Mouse (Mus musculus) urinary bladder, adult 18-20 months (tissue): ENCODE results near the gene Metrn.

ENCODE experiments used
- DNase-seq, 2 experiments: peaks; one replicate each; pipeline ENCODE4 v3.0.0; 2022; ENCODE audit warnings: low spot score in 2 of 2, mixed read lengths in 2 of 2

Metrn gene

DNA sequence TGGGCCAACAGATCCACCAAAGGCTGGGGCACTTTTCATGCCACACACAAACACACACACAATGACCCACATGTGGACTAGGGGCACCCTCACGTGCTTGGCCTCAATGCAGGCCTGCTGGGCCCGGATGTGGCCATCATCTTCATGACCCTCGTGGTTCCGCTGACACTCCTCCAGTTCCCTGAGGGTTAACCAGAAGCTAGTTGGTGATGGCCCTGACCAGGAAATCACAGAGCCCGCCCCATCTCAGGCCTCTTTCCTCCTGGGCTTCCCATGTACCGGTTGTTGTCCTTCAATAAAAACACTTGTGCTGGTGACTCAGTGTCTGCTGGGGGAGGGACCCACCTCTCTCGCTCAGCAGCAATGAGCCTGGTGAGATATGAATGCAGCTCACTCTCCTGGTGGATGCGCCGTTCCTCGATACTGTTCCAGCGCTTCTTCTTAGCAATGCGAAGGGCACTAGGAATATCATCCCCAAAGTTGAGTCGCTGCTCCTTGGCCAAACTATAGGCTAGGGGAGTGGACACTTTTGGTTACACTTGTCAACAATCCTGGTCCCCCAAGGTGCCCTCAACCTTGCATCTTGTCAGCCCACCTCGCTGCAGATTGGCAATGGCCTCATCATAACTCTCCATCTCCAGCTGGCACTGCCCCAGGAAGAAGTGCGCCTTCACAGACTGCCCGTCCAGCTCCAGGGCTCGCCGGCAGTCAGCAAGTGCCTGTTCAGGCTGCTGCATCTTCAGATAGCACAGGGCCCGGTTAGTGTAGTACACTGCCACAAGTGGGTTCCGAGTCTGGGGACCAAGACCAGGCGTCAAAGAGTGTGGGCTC is 34.7 kb upstream of the Metrn start:
- DNase-seq = peak in 1 of 2 experiments; percentile 31

DNA sequence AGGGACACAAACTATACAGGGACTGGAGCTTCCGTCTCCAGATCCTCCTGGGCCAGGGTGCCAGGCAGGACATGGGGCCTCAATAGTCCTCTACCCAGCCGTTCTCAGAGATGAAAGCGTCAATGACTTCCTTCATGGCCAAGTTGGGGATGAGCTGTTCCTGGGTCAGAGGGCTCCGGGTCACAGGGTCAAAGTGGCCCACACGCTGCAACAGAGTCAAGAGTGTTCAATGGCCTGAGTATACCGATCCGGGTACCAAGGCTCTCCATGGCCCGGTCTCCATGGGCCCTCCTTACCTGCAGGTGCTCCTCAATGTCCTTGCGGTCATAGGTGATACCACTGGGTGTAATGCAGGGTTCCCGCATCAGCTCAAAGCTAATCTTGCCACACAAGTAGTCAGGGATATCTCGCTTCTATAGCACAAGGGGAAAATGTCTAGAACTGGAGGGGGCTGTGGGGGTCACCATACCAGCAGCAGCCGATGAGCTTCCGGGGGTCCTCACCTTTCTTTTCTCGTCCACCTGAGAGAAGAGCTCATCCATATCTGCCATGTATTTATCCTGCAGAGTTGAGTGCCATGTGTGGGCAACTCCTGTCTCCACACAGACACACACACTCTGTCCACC is 34.0 kb upstream of the Metrn start:
- no peak for DNase-seq

DNA sequence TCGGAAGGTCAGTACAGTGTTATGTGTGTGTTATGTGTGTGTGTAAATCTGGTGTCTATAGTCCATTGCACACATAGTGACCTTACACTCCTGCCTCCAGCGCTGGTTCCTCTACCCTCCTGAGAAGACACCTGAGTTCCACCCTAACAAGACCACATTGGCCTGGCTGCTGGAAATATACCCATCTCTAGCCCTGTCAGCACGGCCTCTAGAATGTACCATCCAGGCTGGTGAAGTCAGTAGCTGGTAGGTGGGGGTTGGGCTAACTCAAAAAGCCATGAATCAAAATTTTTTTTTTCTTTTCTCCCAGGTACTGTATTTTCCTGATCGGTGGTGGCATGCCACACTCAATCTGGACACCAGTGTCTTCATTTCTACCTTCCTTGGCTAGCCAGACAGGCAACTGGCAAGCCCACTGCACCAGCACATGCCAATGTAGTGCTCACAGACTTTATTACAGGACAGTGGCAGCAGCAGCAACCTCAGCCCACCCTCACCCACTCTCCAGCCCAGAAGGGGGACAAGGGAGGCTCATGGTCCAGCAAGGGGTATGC is 33.3 kb upstream of the Metrn start:
- no peak for DNase-seq

DNA sequence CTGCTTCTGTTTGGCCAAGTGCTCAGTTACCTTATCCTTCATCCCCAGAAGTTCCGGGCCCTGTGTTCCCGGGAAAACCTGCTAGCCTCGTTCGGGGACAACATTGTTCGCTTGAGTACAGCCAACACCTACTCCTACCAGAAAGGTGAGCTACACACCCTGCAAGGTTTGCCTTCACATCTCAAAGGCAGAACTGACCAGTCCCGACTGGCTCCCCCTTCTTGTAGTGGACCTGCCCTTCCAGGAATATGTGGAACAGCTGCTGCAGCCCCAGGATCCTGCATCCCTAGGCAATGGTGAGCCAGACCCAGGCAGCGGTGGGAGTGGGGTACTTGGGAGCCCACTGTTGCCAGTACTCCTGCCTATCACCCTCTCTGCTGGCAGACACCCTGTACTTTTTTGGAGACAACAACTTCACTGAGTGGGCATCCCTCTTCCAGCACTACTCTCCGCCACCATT is 32.7 kb upstream of the Metrn start:
- peak in 1 of 2 experiments; percentile 18 for DNase-seq

DNA sequence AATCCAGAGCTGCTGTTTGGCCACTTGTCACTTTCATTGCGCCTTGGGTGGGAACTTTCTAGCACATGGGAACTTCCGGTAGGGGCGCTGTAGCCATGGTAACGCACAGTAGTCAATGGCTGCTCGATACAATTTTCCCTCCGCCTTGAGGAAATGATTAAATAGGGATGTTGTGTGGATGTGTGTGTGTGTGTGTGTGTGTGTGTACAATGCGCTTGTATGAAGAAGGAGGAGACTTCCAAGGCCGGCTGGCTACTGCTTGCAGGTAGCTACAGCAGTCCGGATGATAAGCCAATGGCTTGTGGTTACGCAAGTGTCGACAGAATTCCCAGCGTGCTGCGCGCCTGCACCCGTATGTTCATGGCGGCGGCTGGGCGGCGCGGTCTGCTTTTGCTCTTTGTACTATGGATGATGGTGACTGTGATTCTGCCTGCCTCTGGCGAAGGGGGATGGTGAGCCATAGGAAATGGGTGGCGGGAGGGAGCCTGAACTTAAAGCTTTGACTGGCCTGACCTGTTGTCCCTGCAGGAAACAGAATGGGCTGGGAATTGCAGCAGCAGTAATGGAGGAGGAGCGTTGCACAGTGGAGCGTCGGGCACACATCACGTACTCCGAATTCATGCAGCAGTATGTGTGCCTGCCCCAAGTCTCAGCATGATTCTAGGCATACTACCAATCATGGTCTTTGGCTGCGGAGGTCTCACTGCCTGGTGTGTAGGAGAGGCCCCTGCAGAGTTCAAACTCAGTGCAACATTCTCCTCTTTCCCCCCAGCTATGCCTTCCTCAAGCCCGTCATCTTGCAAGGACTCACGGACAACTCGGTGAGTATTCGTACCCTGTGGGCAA is 32.0 kb upstream of the Metrn start, which contains the start of gene Jmjd8:
Gene Jmjd8, plus strand, starts transcription at position 156 of the 846 bp plus-strand sequence.
- peak; percentile 65 to 66 for DNase-seq

DNA sequence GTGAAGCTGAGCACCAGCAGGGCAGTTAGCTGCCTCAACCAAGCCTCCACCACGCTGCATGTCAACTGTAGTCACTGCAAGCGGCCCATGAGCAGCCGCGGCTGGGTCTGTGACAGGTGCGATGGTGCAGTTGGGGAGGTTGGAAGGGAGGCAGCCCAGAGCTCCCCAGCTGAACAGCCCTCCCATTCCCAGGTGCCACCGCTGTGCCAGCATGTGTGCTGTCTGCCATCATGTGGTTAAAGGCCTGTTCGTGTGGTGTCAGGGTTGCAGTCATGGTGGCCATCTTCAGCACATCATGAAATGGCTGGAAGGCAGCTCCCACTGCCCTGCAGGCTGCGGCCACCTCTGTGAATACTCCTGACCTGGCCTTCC is 31.3 kb upstream of the Metrn start:
- no peak for DNase-seq

DNA sequence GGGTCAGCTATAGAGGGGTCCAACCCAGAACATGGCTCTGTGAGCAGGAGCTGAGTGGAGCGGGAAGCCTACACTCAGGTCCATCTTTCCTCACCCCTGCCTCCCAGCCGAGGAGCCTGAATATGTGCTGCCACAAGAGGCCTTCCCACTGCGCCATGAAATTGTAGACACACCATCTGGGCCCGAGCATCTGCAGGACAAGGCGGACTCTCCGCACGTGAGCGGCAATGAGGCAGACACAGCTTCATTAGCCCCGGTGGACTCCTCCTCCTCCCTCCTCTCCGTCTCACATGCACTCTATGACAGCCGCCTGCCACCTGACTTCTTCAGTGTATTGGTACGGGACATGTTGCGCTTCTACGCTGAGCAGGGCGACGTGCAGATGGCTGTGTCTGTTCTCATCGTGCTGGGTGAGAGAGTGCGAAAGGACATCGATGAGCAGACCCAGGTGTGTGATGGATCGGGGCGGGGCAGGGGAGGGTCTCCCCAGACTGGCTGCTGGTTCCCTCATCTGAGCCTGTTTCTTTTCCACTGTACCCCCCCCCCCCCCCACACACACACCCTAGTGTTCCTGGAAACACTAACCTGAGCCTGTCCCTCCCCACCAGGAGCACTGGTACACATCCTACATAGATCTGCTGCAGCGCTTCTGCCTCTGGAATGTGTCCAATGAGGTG is 30.7 kb upstream of the Metrn start:
- DNase-seq = no peak

DNA sequence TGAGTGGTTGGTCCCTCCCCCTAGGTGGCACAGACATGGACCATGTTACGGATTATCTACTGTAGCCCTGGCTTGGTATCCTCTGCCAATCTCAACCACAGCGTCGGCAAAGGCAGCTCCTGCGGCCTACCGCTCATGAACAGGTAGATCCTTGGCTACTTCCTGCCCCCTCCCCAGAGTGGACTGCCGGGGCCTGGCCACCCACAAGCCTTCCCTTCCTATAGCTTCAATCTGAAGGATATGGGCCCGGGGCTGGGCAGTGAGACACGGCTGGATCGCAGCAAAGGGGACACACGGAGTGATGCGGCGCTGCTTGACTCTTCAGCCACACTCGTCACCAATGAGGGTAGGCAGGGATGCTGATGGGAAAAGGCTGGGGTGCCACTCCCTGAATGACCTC is 30.1 kb upstream of the Metrn start:
- DNase-seq = no peak

DNA sequence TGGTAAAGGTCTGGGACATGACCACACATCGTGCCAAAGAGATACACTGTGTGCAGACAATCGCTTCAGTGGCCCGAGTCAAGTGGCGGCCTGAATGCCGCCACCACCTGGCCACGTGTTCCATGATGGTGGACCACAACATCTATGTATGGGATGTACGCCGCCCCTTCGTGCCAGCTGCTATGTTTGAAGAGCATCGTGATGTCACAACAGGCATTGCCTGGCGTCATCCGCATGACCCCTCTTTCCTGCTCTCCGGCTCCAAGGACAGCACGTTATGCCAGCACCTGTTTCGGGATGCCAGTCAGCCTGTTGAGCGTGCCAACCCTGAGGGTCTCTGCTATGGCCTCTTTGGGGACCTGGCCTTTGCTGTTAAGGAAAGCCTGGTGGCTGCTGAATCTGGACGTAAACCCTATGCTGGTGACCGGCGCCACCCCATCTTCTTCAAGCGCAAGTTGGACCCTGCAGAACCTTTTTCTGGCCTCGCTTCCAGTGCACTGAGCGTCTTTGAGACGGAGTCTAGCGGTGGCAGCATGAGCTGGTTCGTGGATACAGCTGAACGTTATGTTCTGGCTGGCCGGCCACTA is 29.1 kb upstream of the Metrn start:
- no peak for DNase-seq

DNA sequence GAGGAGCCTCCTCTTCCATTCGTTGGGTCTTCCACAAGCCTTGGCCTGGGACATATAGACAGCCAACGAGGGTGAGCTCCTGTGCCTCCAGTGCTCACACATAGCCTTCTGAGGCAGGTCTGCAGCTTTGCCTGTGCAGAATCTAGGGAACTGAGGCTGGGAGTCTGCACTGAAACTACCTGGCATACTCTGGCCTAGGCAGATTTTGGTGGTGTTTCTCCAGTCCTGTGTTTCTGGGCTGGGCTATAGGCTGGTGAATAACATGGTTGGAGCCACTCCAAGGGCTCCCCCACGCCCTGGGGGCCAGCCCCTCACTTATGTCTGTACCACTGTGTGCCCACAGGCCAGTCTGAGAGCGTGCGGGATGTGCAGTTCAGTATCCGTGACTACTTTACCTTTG is 28.4 kb upstream of the Metrn start:
- no peak for DNase-seq

DNA sequence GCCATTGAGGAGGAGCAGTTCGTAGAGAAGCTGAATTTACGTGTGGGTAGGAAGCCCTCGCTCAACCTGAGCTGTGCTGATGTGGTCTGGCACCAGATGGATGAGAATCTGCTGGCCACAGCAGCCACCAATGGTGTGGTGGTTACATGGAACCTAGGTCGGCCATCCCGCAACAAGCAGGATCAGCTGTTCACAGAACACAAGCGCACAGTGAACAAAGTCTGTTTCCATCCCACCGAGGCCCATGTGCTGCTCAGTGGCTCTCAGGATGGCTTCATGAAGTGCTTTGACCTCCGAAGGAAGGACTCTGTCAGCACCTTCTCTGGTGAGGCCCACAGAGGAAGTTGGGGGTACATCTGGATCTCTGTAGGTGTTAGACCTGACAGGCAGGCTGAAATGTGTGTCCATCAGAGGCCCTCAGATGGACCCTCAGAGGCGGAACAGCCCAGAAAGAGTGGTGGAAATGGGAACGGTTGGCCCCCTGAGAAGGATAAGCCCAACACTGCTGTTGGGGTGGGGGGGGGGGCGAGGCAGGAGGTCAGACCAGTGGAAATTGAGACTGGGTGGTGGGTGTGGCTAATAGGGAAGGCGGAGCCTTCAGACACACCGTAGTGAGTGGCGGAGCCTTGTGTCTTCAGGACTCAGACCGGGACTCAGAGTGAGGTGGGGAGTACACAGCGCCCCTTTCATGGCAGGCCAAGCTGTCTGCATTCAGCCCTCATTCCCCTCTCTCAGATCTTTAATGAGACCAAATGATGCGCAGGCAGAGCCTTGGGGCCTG is 27.6 kb upstream of the Metrn start:
- no peak for DNase-seq

DNA sequence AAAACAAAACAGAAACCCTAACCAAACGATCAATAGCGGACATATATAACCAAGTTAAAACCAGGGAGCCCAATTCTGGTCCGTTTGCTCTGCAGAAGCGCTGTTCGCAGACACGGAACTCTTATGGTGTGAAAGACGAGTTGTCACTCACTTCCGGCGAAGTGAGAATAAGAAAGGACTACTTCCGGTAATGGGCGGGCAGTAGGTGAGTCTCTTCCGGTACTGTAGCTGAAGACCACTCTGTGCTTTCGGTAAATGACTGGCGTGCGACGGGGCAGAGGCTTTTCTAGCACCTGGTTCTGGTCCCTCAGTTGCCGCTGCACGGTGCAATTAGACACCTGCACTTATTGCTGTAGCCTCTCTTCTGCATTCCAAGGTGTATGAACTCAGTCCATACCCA is 26.5 kb upstream of the Metrn start, which contains the start of gene Wdr24:
Gene Wdr24, plus strand, starts transcription at position 176 of the 400 bp plus-strand sequence.
- DNase-seq = peak in 1 of 2 experiments; percentile 56

DNA sequence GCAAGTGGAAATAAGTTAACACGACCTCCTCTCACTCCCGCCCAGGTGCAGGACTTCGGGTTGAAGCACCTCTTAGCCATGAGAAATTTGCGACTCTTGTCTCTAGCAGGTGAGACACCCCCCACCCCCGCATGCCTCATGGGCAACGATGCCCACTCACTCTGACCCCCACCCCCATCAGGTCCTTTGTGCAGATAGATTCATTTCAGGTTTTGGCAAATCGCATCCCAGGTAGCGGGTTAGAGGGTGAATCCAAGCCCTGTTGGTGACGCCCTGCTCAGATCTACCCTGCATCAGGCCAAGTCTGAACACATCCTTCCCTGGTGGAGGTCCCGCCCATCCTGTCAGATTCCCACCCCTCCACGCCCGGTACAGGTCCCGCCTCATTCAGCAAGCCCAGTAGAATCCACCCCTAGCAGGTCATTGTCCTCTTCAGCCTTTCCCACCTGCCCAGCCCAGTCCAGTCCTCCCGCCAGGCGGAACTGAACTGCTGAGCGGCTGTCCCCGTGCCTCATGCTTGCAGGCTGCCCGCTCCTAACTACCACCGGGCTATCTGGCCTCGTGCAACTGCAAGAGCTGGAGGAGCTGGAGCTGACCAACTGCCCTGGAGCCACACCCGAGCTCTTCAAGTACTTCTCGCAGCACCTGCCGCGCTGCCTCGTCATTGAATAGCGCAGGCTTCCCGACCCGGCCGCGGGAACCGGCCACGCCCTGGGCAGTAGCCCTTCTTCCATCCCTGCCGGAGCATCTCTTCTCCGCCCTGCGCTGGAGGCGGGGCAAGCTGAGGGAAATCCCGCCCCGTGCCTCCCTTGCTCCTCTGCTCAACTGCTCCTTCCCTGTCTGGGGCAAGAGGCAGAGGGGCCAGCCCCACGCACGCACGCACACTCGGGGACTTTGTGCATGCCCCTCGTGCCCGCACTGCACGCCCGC is 22.2 kb upstream of the Metrn start:
- DNase-seq = no peak

DNA sequence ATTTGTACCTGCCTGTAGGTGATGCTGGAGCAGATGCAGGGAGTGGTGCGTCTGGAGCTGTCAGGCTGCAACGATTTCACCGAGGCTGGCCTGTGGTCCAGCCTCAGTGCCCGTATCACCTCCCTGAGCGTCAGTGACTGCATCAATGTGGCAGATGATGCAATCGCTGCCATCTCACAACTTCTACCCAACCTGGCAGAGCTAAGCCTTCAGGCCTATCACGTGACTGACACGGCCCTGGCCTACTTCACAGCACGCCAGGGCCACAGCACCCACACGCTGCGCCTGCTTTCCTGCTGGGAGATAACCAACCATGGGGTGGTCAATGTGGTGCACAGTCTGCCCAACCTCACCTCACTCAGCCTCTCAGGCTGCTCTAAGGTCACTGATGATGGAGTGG is 20.7 kb upstream of the Metrn start:
- no peak for DNase-seq

DNA sequence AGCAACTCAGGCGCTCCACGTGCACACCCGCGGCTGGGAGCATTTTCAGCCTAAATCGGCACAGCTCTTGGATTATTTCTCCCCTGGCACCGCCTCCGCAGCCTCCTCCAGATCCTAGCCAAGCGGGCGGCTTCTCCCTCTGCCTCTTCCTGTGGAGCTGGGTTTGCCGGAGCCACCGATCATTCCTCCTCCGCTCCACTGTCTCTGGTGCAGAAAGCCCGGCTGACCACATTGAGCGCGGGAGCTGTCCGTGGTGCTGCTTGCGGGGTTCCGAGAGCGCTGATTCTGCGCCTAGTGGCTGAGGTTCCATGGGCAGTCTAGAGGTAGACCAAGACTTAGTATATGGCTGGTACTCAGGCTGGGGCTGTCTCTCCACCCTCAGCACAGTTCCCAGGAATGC is 16.5 kb upstream of the Metrn start:
- DNase-seq = peak; percentile 67 to 70

DNA sequence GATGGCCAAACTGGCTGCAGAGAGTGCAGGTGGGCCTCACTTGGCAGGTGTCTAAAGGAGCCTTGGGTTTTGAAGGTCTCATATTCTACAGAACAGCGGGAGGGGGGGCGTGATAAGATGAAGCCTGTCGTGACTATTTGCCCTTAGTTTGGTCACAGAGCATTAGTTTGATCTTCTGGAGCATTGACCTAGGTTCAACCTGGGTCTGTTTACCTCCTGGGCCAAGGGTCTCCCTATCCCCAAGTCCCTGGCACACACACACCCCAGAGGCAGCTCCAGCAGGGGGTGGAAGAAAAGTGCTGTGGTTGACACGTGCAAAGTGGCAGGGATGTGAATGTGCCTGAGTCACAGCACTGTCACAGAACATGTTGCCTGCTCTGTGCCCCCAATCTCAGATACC is 14.0 kb upstream of the Metrn start:
- no peak for DNase-seq

DNA sequence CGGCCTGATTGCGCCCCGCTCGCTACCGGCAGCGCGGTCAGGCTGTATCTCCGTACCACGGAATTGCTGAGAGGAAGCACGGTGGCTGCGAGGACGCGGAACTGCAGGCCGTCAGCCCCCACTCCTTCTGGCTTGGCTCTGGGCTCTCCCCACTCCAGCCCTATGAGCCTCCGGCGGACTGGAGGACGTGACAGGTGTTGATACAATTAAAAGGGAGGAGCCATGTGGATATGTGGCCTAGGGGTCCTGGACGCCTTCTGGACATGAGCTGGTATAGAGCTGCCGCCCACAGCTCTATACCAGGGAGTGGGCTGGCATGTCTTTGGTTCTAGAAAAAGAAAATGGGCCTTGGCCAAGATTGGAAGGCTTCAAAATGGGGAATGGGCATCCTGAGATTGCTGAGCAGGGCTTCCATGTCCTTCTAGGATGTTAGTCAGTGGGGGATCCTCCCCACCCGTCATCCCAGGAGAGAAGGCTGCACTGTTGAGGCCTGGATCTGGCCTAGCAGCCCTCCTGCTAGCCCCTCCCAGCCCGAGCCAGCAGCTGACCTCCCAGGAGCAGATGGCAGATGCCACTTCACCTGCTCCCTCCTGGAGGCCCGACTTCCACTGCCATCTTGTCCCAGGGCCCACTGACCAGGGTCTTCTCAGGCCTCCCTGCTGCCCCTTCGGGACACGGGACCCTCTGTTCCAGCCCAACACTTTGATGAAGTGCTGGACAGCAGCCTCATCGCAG is 12.8 kb upstream of the Metrn start:
- no peak for DNase-seq
